Mouse (Mus musculus) megakaryocyte-erythroid progenitor cell, adult 5-6 weeks (primary cell): ENCODE data around the gene Phf24. TPM values are rescaled to one million over a fixed set of nuclear protein-coding genes. Genes with fewer than 3 reads are reported as not detected.

ENCODE experiments used
- ATAC-seq: replicated peaks from 2 replicates; pipeline ENCODE4 v1.8.0; 2016; ENCODE audit warnings: mild to moderate bottlenecking, inconsistent platforms; ENCODE audit not compliant: severe bottlenecking, poor library complexity, low FRiP score, low TSS enrichment
- total RNA-seq, 2 experiments: library from RNA; stranded (forward) in 1 of 2; stranded (reverse) in 1 of 2; fragments of 200-1000, 215-1000 nt in 1 of 2; fragments of >200 nt in 1 of 2; fragmentation: Nextera tagmentation in 1 of 2; gene quantifications; 2 replicates each; pipeline ENCODE4 v1.2.3; 2014 to 2017

Gene Phf24
- total RNA-seq, 2 experiments from 2014 or later = not detected

DNA sequence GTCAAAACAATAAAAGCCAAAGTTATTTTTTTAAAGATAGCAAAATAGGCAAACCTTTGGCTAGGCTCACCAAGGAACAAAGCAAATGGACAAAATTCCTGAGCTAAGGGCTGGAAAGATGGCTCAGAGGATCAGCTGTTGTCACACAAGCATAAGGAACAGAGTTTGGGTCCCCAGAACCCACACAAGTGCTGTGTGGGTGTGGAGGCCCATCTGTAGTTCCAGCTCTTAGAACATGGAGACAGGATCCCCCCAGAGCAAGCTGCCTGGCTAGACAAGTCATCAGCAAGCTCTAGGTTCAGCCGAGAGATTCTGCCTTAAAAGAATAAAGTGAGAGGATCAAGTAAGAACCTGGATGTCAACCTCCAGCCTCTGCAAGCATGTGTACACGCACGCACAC, 11.9 kb upstream of the Phf24 start:
- ATAC-seq = no peak

GRCm38 (mm10) chr4:42904966-42905365, 11.5 kb upstream of the Phf24 start:
- no peak for ATAC-seq

- ATAC-seq = no peak
Measured at GRCm38 (mm10) chr4:42913391-42913790, 3.1 kb upstream of the Phf24 start.

DNA sequence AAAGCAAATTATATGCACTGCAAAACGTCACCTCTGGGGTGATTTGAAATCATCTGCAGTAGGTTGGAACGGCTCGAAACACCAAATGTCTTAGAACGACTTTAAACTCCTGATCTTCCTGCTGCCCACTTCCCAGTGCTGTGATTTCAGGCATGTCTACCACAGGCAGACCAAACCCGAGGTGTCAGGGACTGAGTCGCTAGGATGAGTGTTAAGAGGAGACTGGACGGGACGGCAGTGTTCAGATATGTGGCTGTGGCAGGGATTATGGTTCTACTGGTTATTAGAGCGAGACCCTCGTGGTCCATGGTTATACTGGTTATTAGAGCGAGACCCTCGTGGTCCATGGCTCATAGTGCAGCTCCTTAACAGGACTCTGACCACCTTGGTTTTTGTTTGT, 1.1 kb upstream of the Phf24 start:
- ATAC-seq = no peak

- no peak for ATAC-seq
Measured at GRCm38 (mm10) chr4:42915966-42916365, 494 bp upstream of the Phf24 start.

- no peak for ATAC-seq
Measured at GRCm38 (mm10) chr4:42917402-42917774, 928 bp downstream of the Phf24 start.

- no peak for ATAC-seq
Measured at GRCm38 (mm10) chr4:42920726-42921125, 4.3 kb downstream of the Phf24 start.

GRCm38 (mm10) chr4:42921536-42921935, 5.1 kb downstream of the Phf24 start:
- ATAC-seq = no peak

GRCm38 (mm10) chr4:42922056-42922455, 5.6 kb downstream of the Phf24 start:
- no peak for ATAC-seq

DNA sequence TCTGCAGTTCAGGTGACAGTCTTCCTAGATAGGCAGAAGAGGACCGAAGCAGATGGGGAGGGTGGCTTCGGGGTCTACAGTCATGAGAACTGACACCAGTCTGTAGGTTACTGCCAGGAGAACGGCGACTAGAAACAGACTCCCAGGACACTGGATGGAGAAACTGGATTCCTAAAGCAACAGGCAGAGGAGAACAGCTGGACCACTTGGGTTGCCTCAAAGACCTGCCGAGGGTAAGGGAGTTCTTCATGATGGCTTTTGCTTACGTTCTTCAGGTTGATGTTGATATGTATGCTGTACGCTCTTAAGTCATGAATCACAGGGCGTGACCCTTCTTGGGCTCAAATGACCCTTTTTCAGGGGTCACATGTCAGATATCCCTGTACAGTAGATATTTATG, 6.0 kb downstream of the Phf24 start:
- no peak for ATAC-seq

- no peak for ATAC-seq
Measured at GRCm38 (mm10) chr4:42924095-42924710, 7.7 kb downstream of the Phf24 start.

DNA sequence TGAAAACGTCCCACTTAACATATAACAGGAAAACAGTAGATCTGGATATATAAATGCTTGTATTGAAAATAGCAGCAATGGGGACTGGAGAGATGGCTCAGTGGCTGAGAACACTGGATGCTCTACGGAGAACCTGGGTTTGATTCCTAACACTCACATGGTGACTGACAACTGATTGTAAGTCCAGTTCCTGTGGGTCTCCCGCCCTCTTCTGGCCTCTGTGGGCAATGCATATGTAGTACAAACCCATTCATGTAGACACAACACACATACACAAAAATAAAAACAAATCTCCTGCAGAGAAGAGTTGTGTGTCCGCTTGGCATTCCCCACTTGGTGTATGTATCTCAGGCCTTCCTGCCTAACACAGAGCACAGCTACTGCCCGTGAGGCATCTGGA, 11.7 kb downstream of the Phf24 start:
- no peak for ATAC-seq

- no peak for ATAC-seq
Measured at GRCm38 (mm10) chr4:42928952-42929351, 12.5 kb downstream of the Phf24 start.

DNA sequence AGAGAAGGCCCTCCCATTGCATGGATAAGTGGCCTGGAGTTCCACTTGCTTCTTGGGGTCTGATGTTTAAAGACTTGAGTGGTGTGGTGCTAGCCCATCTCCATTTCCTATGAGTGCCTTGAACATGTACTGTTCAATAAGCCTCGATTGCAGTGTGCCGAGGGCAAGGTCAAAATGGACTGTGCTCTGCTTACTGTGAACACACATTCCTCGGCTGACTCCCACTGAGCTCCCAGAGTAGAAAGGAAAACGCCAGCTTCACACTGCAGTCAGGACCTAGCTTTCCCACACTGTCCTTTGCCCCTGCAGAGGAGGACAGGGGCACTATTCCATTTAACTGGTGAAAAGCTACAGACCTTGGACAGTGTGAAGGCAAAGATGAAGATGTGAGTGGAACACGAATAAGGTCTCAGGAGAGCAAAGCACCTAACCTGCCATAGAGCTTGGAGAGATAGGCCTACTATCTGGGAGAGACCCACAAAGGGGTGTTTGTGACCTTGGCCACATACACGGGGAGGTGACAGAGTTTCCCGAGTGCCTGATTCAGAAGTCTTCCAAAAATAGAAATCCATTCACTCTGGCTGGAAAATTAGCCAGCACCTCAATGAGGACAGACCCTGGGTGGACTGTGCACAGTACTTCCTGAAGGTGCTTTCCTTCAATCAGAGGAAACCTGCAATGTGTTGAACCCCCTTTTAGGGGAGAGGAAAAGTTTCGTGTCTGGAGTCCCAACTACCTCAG, 15.9 kb downstream of the Phf24 start:
- no peak for ATAC-seq

DNA sequence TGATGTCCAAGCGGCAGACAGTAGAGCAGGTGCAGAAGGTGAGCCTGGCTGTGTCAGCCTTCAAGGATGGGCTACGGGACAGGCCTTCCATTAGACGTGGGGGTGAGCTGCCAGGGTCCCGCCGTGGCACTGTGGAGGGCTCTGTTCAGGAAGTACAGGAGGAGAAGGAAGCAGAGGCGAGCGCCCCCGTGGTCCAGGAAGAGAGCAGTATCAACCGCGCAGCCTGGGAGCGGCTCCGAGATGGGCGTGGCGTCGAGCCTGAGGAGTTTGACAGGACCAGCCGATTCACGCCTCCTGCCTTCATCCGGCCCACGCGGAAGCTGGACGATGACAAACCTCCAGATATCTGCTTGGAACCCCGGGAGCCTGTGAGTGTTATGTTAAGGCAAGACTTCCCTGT, 17.2 kb downstream of the Phf24 start:
- peak; percentile 93 for ATAC-seq

GRCm38 (mm10) chr4:42941396-42941795, 24.9 kb downstream of the Phf24 start:
- no peak for ATAC-seq

DNA sequence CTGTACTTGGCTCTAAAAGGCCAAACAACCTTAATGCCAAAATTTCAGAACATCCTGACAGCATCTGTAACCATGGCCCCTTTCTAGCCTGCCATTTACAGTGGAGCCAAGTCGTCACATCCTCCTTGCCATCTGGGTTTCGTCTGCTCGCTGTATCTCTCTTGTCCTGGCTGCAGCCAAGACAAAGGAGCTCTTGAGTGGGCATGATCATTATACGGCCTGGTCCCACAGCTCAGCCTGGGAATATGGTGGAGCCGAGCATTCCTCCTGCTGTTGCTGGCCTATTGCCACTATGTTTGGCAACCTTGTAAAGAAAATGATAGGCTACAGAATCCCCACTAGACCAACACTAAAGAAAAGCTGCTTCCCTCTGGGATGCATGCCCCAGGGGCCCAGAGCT, 26.9 kb downstream of the Phf24 start:
- ATAC-seq = no peak

GRCm38 (mm10) chr4:42944185-42944584, 27.7 kb downstream of the Phf24 start:
- ATAC-seq = no peak

GRCm38 (mm10) chr4:42945043-42945442, 28.6 kb downstream of the Phf24 start:
- no peak for ATAC-seq

DNA sequence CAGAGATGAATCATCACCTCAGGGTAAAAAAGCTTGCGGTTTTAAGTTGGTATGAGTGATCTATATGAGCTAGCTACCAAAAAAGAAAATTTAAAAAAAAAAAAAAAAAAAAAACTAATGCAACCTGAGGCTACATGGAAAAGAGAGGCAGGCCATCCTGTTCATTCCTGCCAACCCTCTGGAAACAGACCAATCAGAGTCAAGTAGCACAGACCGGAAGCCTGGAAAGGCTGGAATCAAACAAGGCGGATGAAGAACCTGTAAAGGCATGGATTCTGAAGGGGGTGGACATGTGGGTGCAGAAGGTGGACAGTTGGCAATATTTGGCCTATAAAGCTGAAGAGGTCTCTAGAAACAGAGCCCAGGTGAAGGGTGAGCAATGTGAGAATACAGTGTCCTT, 29.0 kb downstream of the Phf24 start:
- ATAC-seq = no peak

- no peak for ATAC-seq
Measured at GRCm38 (mm10) chr4:42945952-42946351, 29.5 kb downstream of the Phf24 start.
